Mouse (Mus musculus) myocyte (in vitro differentiated cells): ENCODE results near the gene Hist1h3d. TPM values are rescaled to one million over a fixed set of nuclear protein-coding genes. Genes with fewer than 3 reads are reported as not detected.
"Not testable (repeated sequence)": the region's sequence is repeated elsewhere in the genome, so short reads cannot be mapped to it uniquely, and the experiment has no call there.

Experiments used
- H3K27me3 ChIP-seq: one replicate; pipeline ENCODE4 v1.6.1; 2011; ENCODE audit not compliant: control insufficient read depth, insufficient read depth, insufficient read length
- H3K36me3 ChIP-seq: one replicate; pipeline ENCODE4 v1.6.1; 2011; ENCODE audit not compliant: control insufficient read depth, insufficient read depth
- H3K4me2 ChIP-seq: one replicate; pipeline ENCODE4 v1.6.1; 2011; ENCODE audit warnings: low read depth, control low read depth
- H3K4me3 ChIP-seq: one replicate; pipeline ENCODE4 v1.5.1; 2011; ENCODE audit warnings: mild to moderate bottlenecking, control low read depth, moderate library complexity
- H3K79me2 ChIP-seq: one replicate; pipeline ENCODE4 v1.6.1; 2011; ENCODE audit not compliant: control insufficient read depth, insufficient read depth
- H3ac ChIP-seq: one replicate; pipeline ENCODE4 v1.6.1; 2011; ENCODE audit not compliant: control insufficient read depth, insufficient read length
- CEBPB ChIP-seq: IDR thresholded peaks from 2 replicates; pipeline ENCODE4 v1.6.1; 2011; ENCODE audit warnings: mild to moderate bottlenecking, moderate library complexity; ENCODE audit not compliant: poor library complexity, insufficient read depth, severe bottlenecking
- E2F4 ChIP-seq: IDR thresholded peaks from one replicate; pipeline ENCODE4 v1.6.1; 2011; ENCODE audit warnings: mild to moderate bottlenecking, control low read depth, moderate library complexity; ENCODE audit not compliant: insufficient read depth
- MAX ChIP-seq: IDR thresholded peaks from one replicate; pipeline ENCODE4 v1.6.1; 2011; ENCODE audit warnings: low read depth, mild to moderate bottlenecking, control low read depth
- MYOD1 ChIP-seq, 3 experiments: IDR thresholded peaks; one replicate each; pipeline ENCODE4 v1.6.1; 2011; ENCODE audit warnings: control low read depth in 2 of 3, low read depth in 2 of 3, mild to moderate bottlenecking in 2 of 3, moderate library complexity in 1 of 3; ENCODE audit not compliant: insufficient read length in 2 of 3, control insufficient read depth in 1 of 3
- MYOG ChIP-seq, 3 experiments: IDR thresholded peaks; one replicate each; pipeline ENCODE4 v1.6.1; 2011; ENCODE audit warnings: control low read depth in 2 of 3, low read depth in 2 of 3, mild to moderate bottlenecking in 2 of 3; ENCODE audit not compliant: insufficient read length in 2 of 3, control insufficient read depth in 1 of 3, insufficient read depth in 1 of 3
- POLR2A ChIP-seq: IDR thresholded peaks from one replicate; pipeline ENCODE4 v1.6.1; 2011; ENCODE audit warnings: low read depth, mild to moderate bottlenecking, control low read depth, moderate library complexity; ENCODE audit not compliant: insufficient read length
- POLR2AphosphoS2 ChIP-seq: IDR thresholded peaks from one replicate; pipeline ENCODE4 v1.6.1; 2011; ENCODE audit warnings: low read depth, control low read depth; ENCODE audit not compliant: insufficient read length
- REST ChIP-seq: IDR thresholded peaks from one replicate; pipeline ENCODE4 v1.6.1; 2011; ENCODE audit warnings: mild to moderate bottlenecking, control low read depth, moderate library complexity; ENCODE audit not compliant: insufficient read depth, insufficient read length
- SRF ChIP-seq: IDR thresholded peaks from one replicate; pipeline ENCODE4 v1.6.1; 2011; ENCODE audit warnings: low read depth; ENCODE audit not compliant: control insufficient read depth, insufficient read length
- TCF12 ChIP-seq: IDR thresholded peaks from one replicate; pipeline ENCODE4 v1.6.1; 2011; ENCODE audit warnings: mild to moderate bottlenecking, control low read depth; ENCODE audit not compliant: poor library complexity, insufficient read depth, severe bottlenecking
- TCF3 ChIP-seq: IDR thresholded peaks from one replicate; pipeline ENCODE4 v1.6.1; 2011; ENCODE audit warnings: low read depth, control low read depth; ENCODE audit not compliant: insufficient read length
- USF1 ChIP-seq: IDR thresholded peaks from one replicate; pipeline ENCODE4 v1.6.1; 2011; ENCODE audit warnings: low read depth, mild to moderate bottlenecking, control low read depth, moderate library complexity
- polyA plus RNA-seq: library from polyadenylated mRNA; unstranded; fragments of >200 nt; fragmentation: generic; extraction: Trizol; gene quantifications from one replicate; pipeline ENCODE4 v1.2.1, GENCODE M21; 2012; ENCODE audit warnings: missing spikeins

Gene Hist1h3d
- polyA plus RNA-seq, 1 experiment, result 2.5 TPM

- H3K4me2 ChIP-seq, result peak overlapping the region; percentile 96
- no peaks in the 10 kb centered on the region for H3K36me3 ChIP-seq
- peak overlapping the region; percentile 33 for H3K4me3 ChIP-seq
- no peaks in the 10 kb centered on the region for H3K27me3 ChIP-seq
- no peak overlapping the region for H3ac ChIP-seq
- H3K79me2 ChIP-seq, result no peaks in the 10 kb centered on the region
- TF ChIP-seq POLR2A (peak; percentile 56), MYOG (IDR thresholded peaks at IDR 0.05; ENCODE audit: control insufficient read depth in 1 of 3, insufficient read depth in 1 of 3, insufficient read length in 2 of 3, low read depth in 2 of 3) (no peak), POLR2AphosphoS2 (peak; percentile 79), TCF3 (no peak), USF1 (no peak)
Measured at GRCm38 (mm10) chr13:23585029-23585441, 9.5 kb downstream of the Hist1h3d start.

GRCm38 (mm10) chr13:23585442-23586098 is 10.0 kb downstream of the Hist1h3d start:
- not testable (repeated sequence) for H3ac ChIP-seq, H3K79me2 ChIP-seq, H3K36me3 ChIP-seq, H3K27me3 ChIP-seq
- TF ChIP-seq POLR2AphosphoS2 (peak; percentile 89), POLR2A (peak; percentile 71)
- peak overlapping the region; percentile 96 for H3K4me2 ChIP-seq
- H3K4me3 ChIP-seq, result peak overlapping the region; percentile 33

GRCm38 (mm10) chr13:23586099-23586939 is 10.8 kb downstream of the Hist1h3d start:
- Histone ChIP-seq H3K4me3 (peak overlapping the region; percentile 33), H3K36me3 (no peaks in the 10 kb centered on the region)

GRCm38 (mm10) chr13:23586940-23587225 is 11.3 kb downstream of the Hist1h3d start:
- no peak for TF ChIP-seq TCF12
- TF ChIP-seq POLR2AphosphoS2, result no peak
- no peak for TF ChIP-seq MAX
- no peak for TF ChIP-seq MYOD1 (IDR thresholded peaks at IDR 0.05; ENCODE audit: control insufficient read depth in 1 of 3, insufficient read length in 2 of 3, low read depth in 2 of 3)
- TF ChIP-seq SRF, result no peak
- no peak for TF ChIP-seq CEBPB
- TF ChIP-seq MYOG (IDR thresholded peaks at IDR 0.05; ENCODE audit: control insufficient read depth in 1 of 3, insufficient read depth in 1 of 3, insufficient read length in 2 of 3, low read depth in 2 of 3), result no peak
- no peak for TF ChIP-seq TCF3
- TF ChIP-seq USF1, result no peak
- TF ChIP-seq E2F4, result no peak
- no peak for TF ChIP-seq REST
- no peak for TF ChIP-seq POLR2A
- Histone ChIP-seq H3K27me3 (no peaks in the 10 kb centered on the region), H3K36me3 (no peaks in the 10 kb centered on the region), H3K79me2 (no peaks in the 10 kb centered on the region), H3K4me3 (peak overlapping the region; percentile 33), H3ac (no peak overlapping the region), H3K4me2 (peak overlapping the region; percentile 87)

More at GRCm38 (mm10) chr13:23586099-23586939, 10.8 kb downstream of the Hist1h3d start:
- no peaks in the 10 kb centered on the region for H3K27me3 ChIP-seq
- TF ChIP-seq SRF (no peak), TCF12 (no peak), E2F4 (no peak), CEBPB (no peak), USF1 (no peak), REST (no peak)
- H3K4me2 ChIP-seq, result peak overlapping the region; percentile 87
- H3ac ChIP-seq, result no peak overlapping the region
- H3K79me2 ChIP-seq, result no peaks in the 10 kb centered on the region

- Histone ChIP-seq H3K27me3 (no peaks in the 10 kb centered on the region), H3K4me2 (no peak overlapping the region), H3K4me3 (no peak overlapping the region), H3ac (no peak overlapping the region), H3K36me3 (no peaks in the 10 kb centered on the region), H3K79me2 (no peaks in the 10 kb centered on the region)
- no peak for TF ChIP-seq TCF12
- TF ChIP-seq MAX, result no peak
- TF ChIP-seq E2F4, result no peak
- TF ChIP-seq MYOG (IDR thresholded peaks at IDR 0.05; ENCODE audit: control insufficient read depth in 1 of 3, insufficient read depth in 1 of 3, insufficient read length in 2 of 3, low read depth in 2 of 3), result no peak
- no peak for TF ChIP-seq MYOD1 (IDR thresholded peaks at IDR 0.05; ENCODE audit: control insufficient read depth in 1 of 3, insufficient read length in 2 of 3, low read depth in 2 of 3)
- no peak for TF ChIP-seq TCF3
- TF ChIP-seq USF1, result no peak
- no peak for TF ChIP-seq POLR2A
- TF ChIP-seq POLR2AphosphoS2, result no peak
- no peak for TF ChIP-seq SRF
- TF ChIP-seq CEBPB, result no peak
- TF ChIP-seq REST, result no peak
Measured at GRCm38 (mm10) chr13:23591206-23591605, 15.6 kb downstream of the Hist1h3d start.

GRCm38 (mm10) chr13:23591886-23592285 is 16.3 kb downstream of the Hist1h3d start:
- not testable (repeated sequence) for H3ac ChIP-seq, H3K4me2 ChIP-seq, H3K36me3 ChIP-seq, H3K27me3 ChIP-seq, H3K79me2 ChIP-seq, H3K4me3 ChIP-seq
